Mouse (Mus musculus): ENCODE results near the gene Fam129a. TPM values are rescaled to one million over a fixed set of nuclear protein-coding genes. Genes with fewer than 3 reads are reported as not detected.

The Fam129a gene
- polyA plus RNA-seq, 1 experiment from 2014 or later, result 2.2 TPM

- H3K4me1 ChIP-seq, result no peaks in the 10 kb centered on the region; the same call in 1 of the 2 replicates
- no peak overlapping the region for H3K9ac ChIP-seq (replicated peaks)
- no peak for ATAC-seq (replicated peaks)
- H3K36me3 ChIP-seq, result no peaks in the 10 kb centered on the region
- no peaks in the 10 kb centered on the region for H3K9me3 ChIP-seq
- H3K4me3 ChIP-seq, result no peak overlapping the region
- H3K4me2 ChIP-seq (replicated peaks), result no peak overlapping the region
- H3K27ac ChIP-seq (replicated peaks), result no peak overlapping the region
- WGBS, result 92% methylated on average over 7 of the region's 7 CpGs
- H3K27me3 ChIP-seq, result no peaks in the 10 kb centered on the region
Observed at GRCm38 (mm10) chr1:151616555-151617205, 45.7 kb downstream of the Fam129a start.

DNA sequence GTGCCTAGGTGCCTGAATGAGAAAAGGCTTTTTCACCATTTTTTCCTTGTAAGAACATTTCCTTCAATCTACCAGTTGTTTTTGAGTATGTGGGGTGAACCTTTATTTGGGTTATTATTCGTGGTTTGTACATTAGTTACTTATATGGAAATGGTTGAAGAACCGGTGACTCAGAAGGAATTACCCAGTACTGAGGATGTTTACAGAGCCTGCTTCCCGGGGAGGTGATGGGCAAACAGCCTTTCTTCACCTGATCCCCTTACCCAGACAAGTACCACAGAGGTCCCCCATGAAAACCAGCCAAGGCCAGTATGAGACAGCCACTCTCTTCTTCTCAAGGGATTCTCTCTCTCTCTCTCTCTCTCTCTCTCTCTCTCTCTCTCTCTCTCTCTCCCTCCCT, 47.3 kb downstream of the Fam129a start:
- Histone ChIP-seq H3K27me3 (no peaks in the 10 kb centered on the region), H3K36me3 (no peaks in the 10 kb centered on the region), H3K4me1 (no peaks in the 10 kb centered on the region; the same call in 1 of the 2 replicates), H3K4me2 (replicated peaks) (no peak overlapping the region), H3K4me3 (no peak overlapping the region), H3K9ac (replicated peaks) (no peak overlapping the region), H3K9me3 (no peaks in the 10 kb centered on the region), H3K27ac (replicated peaks) (no peak overlapping the region)
- WGBS, result 79% methylated on average over 3 of the region's 3 CpGs
- no peak for ATAC-seq (replicated peaks)

- 57% methylated on average over 8 of the region's 8 CpGs for WGBS
- no peak overlapping the region for H3K27ac ChIP-seq (replicated peaks)
- no peak for ATAC-seq (replicated peaks)
- no peak overlapping the region for H3K4me2 ChIP-seq (replicated peaks)
- no peaks in the 10 kb centered on the region for H3K27me3 ChIP-seq
- H3K4me1 ChIP-seq, result no peaks in the 10 kb centered on the region; the same call in 1 of the 2 replicates
- H3K9me3 ChIP-seq, result no peaks in the 10 kb centered on the region
- H3K36me3 ChIP-seq, result no peaks in the 10 kb centered on the region
- no peak overlapping the region for H3K4me3 ChIP-seq
- no peak overlapping the region for H3K9ac ChIP-seq (replicated peaks)
Observed at GRCm38 (mm10) chr1:151619281-151619711, 48.3 kb downstream of the Fam129a start.

GRCm38 (mm10) chr1:151620730-151621129, 49.7 kb downstream of the Fam129a start:
- no peaks in the 10 kb centered on the region for H3K9me3 ChIP-seq
- H3K27me3 ChIP-seq, result no peaks in the 10 kb centered on the region
- H3K27ac ChIP-seq (replicated peaks), result no peak overlapping the region
- H3K4me1 ChIP-seq, result no peaks in the 10 kb centered on the region
- ATAC-seq (replicated peaks), result no peak
- H3K4me3 ChIP-seq, result no peak overlapping the region
- H3K36me3 ChIP-seq, result no peaks in the 10 kb centered on the region
- H3K4me2 ChIP-seq (replicated peaks), result no peak overlapping the region
- H3K9ac ChIP-seq (replicated peaks), result no peak overlapping the region

DNA sequence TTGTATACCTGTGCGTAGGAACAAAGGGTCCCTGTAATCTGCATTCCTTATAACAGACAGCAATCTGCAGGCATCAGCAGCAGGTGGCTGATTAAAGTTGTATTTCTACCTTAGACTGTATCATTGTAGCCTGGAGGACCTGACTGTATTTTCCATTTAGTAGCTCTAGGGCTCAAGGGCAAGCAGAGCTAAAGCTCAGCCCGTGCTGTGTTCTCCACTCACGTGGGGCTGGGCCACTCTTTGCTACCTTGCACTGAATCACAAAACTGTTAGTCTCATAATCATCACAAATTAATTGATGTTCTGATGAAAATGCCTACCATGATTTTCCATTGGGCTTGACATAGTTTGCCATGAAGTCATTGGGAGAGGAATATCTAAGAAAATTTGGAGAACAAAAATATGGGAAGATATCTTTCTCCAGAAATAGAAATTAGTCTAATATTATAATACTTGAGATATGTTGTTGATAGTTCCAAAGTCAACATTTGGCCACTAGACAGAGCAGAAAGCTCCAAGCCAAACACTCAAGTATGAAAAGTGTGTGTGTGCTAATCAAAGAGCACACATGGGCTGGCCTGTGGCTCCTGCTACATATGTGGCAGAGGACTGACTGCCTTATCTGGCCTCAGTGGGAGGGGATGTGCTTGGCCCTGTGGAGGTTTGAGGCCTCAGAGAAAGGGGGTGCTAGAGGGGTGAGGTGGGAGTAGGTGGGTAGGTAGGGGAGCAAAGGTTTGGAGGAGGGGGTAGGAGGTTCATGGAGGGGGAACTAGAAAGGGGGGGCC, 53.6 kb downstream of the Fam129a start:
- H3K27ac ChIP-seq (replicated peaks), result no peak overlapping the region
- WGBS, result 83% methylated on average over 3 of the region's 3 CpGs
- no peak for ATAC-seq (replicated peaks)

GRCm38 (mm10) chr1:151625260-151625659, 54.3 kb downstream of the Fam129a start:
- 74% methylated on average over 4 of the region's 4 CpGs for WGBS
- Histone ChIP-seq H3K4me3 (no peak overlapping the region), H3K4me2 (replicated peaks) (no peak overlapping the region), H3K9me3 (no peaks in the 10 kb centered on the region), H3K27me3 (no peaks in the 10 kb centered on the region), H3K36me3 (no peaks in the 10 kb centered on the region), H3K27ac (replicated peaks) (no peak overlapping the region), H3K4me1 (peaks cover 15% of the 10 kb centered on the region), H3K9ac (replicated peaks) (no peak overlapping the region)
- no peak for ATAC-seq (replicated peaks)

More for the DNA sequence above, 53.6 kb downstream of the Fam129a start:
- no peak overlapping the region for H3K4me3 ChIP-seq
- H3K4me1 ChIP-seq, result peaks cover 15% of the 10 kb centered on the region
- no peaks in the 10 kb centered on the region for H3K9me3 ChIP-seq
- no peak overlapping the region for H3K9ac ChIP-seq (replicated peaks)
- no peak overlapping the region for H3K4me2 ChIP-seq (replicated peaks)
- H3K27me3 ChIP-seq, result no peaks in the 10 kb centered on the region
- no peaks in the 10 kb centered on the region for H3K36me3 ChIP-seq

GRCm38 (mm10) chr1:151625690-151626089, 54.7 kb downstream of the Fam129a start:
- H3K9ac ChIP-seq (replicated peaks), result no peak overlapping the region
- H3K4me3 ChIP-seq, result no peak overlapping the region
- H3K27ac ChIP-seq (replicated peaks), result no peak overlapping the region
- peaks cover 15% of the 10 kb centered on the region for H3K4me1 ChIP-seq
- no peaks in the 10 kb centered on the region for H3K27me3 ChIP-seq
- no peak for ATAC-seq (replicated peaks)
- no peak overlapping the region for H3K4me2 ChIP-seq (replicated peaks)
- no peaks in the 10 kb centered on the region for H3K36me3 ChIP-seq
- no peaks in the 10 kb centered on the region for H3K9me3 ChIP-seq
- WGBS, result 81% methylated on average over 2 of the region's 2 CpGs

DNA sequence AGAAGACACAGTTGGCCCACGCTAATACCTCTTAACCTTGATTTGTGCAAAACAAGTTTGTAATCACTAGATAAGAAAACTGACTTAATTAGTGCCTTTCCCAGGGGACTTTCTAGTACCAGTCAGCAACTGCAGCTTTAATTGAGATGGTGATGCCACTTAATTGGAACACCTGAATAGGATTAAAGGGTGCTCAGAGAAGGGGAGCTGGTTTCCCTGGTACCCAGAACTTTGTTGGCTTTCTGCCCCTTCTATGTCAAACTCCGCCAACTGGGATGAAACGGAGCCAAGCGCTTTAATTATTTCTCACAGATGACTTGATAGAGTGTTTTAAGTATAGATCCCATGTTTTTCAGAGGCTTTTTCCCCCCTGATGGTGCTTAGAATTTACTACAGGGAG, 55.6 kb downstream of the Fam129a start:
- H3K4me3 ChIP-seq, result no peak overlapping the region
- H3K27me3 ChIP-seq, result no peaks in the 10 kb centered on the region
- H3K36me3 ChIP-seq, result no peaks in the 10 kb centered on the region
- no peak overlapping the region for H3K9ac ChIP-seq (replicated peaks)
- no peak overlapping the region for H3K4me2 ChIP-seq (replicated peaks)
- 20% methylated on average over 4 of the region's 4 CpGs for WGBS
- H3K9me3 ChIP-seq, result no peaks in the 10 kb centered on the region
- 0 out of 2 replicates have a peak overlapping the region, but pooled peaks have one; percentile 2 for H3K27ac ChIP-seq (replicated peaks)
- ATAC-seq (replicated peaks), result peak; percentile 86
- H3K4me1 ChIP-seq, result peaks cover 18% of the 10 kb centered on the region

DNA sequence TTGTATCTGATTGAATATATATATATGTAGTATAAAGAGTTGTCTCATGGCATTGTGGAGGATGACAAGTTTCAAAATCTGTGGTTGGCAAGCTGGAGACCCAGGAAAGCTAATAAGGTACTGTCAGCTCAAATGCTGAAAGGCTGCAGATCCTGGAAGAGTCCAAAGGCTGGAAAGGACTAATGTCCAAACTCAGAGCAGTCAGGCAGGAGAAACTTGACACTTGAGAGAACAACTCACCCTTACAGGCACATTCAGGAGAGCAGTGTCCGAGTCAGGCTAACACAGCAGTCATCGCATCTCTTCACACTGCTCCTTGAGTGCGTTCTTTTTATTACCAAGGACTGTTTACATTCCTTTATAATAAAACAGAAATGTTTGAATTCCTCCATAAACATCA, 56.2 kb downstream of the Fam129a start:
- H3K36me3 ChIP-seq, result no peaks in the 10 kb centered on the region
- ATAC-seq (replicated peaks), result peak; percentile 35; the same call in 1 of the 2 replicates
- H3K9me3 ChIP-seq, result no peaks in the 10 kb centered on the region
- no peak overlapping the region for H3K4me2 ChIP-seq (replicated peaks)
- 38% methylated on average over 3 of the region's 3 CpGs for WGBS
- peaks cover 22% of the 10 kb centered on the region for H3K4me1 ChIP-seq
- H3K27ac ChIP-seq (replicated peaks), result 0 out of 2 replicates have a peak overlapping the region, but pooled peaks have one; percentile 2
- H3K4me3 ChIP-seq, result no peak overlapping the region
- H3K27me3 ChIP-seq, result no peaks in the 10 kb centered on the region
- H3K9ac ChIP-seq (replicated peaks), result no peak overlapping the region

DNA sequence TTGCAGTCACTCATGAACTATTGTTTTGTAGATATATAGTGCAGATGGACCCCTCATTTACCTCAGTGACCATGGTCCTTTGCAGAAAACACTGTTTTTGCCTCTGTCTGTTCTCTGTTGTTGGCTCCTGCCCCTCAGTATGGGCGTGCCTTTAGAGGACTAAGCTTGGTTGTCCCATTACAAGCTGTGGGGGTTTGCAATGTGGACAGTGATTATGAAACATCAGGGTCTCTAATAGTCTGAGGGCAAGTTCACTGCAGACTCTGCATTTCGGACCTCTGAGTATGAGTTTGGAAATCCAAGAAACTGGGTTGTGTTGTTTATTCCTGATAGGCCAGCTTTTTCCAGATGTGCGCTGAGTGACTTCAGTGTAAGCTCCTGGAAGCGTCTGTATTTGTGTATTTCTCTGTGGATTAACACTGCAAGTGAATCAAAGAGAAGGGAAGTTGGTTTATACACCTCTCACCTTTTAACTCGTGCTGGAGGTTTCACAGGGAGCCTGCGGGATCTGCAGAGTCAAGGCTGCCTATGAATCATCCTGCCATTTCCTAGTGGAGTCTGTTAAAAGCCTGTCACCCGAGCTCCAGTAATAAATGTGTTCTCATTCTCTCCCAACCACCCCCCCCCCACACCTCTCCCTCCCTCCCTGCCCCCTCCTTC, 58.7 kb downstream of the Fam129a start:
- Histone ChIP-seq H3K9me3 (no peaks in the 10 kb centered on the region), H3K9ac (replicated peaks) (no peak overlapping the region), H3K36me3 (no peaks in the 10 kb centered on the region), H3K27me3 (no peaks in the 10 kb centered on the region), H3K4me2 (replicated peaks) (no peak overlapping the region), H3K4me1 (peaks cover 22% of the 10 kb centered on the region), H3K27ac (replicated peaks) (no peak overlapping the region), H3K4me3 (no peak overlapping the region)
- no peak for ATAC-seq (replicated peaks)
- 56% methylated on average over 7 of the region's 7 CpGs for WGBS

DNA sequence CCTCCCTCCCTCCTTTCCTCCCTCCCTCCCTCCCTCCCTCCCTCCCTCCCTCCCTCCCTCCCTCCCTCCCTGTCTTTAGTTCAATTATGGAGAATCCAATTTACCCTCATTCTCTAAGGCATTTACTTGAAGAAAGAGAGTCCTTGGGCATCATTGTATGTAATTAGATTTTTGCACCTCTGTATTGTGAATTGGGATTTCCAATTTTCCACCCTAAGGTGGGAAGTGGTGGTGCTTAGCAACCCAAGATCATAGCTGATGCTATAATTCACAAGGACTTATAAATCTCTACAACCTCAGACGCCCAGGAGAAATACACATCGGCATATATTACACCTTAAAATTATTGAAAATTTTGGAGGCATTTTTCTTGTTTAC, 59.3 kb downstream of the Fam129a start:
- H3K27me3 ChIP-seq, result no peaks in the 10 kb centered on the region
- 58% methylated on average over 2 of the region's 2 CpGs for WGBS
- no peaks in the 10 kb centered on the region for H3K36me3 ChIP-seq
- no peak for ATAC-seq (replicated peaks)
- no peak overlapping the region for H3K27ac ChIP-seq (replicated peaks)
- peaks cover 22% of the 10 kb centered on the region for H3K4me1 ChIP-seq
- H3K9me3 ChIP-seq, result no peaks in the 10 kb centered on the region
- no peak overlapping the region for H3K9ac ChIP-seq (replicated peaks)
- no peak overlapping the region for H3K4me3 ChIP-seq
- no peak overlapping the region for H3K4me2 ChIP-seq (replicated peaks)

DNA sequence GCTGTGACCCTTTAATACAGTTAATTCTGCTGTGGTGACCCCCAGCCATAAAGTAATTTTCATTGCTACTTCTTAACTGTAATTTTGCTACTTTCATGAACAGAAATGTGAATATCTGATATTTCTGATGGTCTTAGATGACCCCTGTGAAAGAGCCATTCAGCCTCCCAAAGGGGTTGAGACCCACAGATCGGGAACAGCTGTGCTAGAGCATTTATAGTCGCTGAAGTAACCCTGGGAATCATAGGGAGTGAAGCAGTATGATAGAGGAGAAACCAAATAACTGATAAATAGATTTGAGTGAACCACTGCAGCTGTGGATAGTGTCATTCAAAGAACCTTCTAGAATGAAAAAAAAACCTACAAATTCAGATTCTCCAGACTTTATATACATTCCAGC, 60.1 kb downstream of the Fam129a start:
- Histone ChIP-seq H3K36me3 (no peaks in the 10 kb centered on the region), H3K9me3 (no peaks in the 10 kb centered on the region), H3K9ac (replicated peaks) (no peak overlapping the region), H3K27ac (replicated peaks) (no peak overlapping the region), H3K27me3 (no peaks in the 10 kb centered on the region), H3K4me2 (replicated peaks) (no peak overlapping the region), H3K4me1 (peaks cover 22% of the 10 kb centered on the region), H3K4me3 (no peak overlapping the region)
- ATAC-seq (replicated peaks), result no peak
- 68% methylated on average over 2 of the region's 2 CpGs for WGBS
